Mouse (Mus musculus) cerebral cortex, adult 2 months (tissue): ENCODE data around the gene Larp7.

Source experiments
- WGBS: fragments of 180-500 bp; shearing (Covaris S2); methylation state at CpG from one replicate; pipeline ENCODE4 v1.1.7; 2018; 5-methylcytosine and 5-hydroxymethylcytosine counted together

Larp7 gene

DNA sequence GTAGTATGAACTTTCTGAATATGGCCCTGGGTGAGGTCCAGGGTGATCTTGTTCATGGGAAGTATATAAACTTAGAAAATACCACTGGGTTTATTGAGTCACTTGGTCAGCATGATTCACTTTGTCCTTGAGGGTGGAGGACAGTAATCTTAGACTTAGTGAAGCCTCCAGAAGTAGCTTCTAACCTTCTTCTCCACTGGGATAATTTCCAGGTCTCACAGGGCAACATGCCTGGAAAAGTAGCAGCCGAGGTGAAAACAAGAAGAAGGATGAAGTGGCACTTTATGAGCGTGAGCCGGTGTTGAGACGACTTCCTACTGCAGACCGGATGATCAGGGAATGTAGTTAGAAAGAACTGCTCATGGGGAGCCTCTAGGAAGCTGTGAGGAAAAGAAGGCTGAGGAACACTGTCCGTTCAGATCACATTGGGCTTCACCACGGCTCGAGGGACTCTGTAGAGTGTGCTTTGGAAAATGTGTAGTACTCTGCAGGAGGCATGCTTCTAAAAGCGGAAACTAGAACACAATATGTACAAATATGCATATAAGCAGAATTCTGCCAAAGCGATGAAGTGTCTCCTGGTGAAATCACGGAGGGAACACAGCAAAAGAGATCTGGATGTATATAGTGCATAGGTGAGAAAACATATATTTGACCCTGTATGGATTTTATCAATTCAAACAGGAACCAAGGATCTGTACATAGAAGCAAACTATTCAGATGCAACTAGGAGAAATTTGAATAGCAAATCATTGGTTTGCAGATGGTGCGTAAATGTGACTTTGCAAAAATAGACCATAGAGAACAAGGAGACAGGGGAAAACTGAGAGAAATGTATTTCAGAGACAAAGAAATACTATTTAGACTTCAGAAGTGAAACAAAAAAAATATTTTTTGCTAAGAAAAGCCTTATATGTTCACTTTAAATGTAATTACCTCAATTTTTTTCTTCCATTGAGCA is 41.1 kb downstream of the Larp7 start:
- WGBS = 42% methylated on average over 12 of the region's 12 CpGs

DNA sequence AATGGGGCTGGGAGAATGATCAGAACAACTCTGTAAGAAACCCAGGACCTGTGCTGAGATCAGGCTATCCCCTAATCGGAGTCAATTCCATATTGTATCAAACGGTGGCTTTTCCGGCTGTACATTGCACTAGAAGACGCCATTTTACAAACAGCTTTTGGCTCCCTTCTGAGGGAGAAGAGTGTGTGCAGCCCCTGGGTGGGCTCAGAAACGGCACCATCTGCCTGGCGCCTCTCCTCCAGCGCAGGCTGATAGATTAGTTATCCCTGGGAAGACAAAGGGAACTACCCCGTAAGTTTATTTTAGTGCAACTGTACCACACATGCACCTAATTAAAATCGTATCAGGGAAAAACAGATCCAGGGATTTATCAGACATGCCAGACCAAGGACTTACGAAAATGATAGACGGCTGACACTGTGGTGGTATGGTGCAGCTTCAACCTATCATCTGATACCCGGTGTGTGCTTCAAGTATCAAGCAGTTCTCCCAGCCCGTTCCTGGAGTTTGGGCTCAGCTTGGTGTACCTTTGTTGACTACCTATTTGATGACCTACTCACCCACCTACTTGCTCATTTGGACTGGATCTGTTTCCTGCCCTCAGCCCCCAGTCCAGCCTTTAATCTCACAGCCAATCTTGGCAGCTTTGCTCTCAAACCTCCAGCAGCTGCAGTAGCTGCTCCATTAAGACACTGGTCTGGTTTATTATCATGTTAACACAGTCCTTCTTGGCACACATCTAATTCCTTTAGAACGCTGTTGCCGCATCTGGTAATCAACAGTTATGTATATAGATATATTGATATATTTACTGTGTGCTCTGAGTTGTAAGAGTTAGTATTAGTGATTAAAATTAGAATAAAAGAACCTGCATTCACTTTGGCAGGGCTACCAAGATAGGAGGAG is 45.0 kb downstream of the Larp7 start:
- 60% methylated on average over 15 of the region's 15 CpGs for WGBS

DNA sequence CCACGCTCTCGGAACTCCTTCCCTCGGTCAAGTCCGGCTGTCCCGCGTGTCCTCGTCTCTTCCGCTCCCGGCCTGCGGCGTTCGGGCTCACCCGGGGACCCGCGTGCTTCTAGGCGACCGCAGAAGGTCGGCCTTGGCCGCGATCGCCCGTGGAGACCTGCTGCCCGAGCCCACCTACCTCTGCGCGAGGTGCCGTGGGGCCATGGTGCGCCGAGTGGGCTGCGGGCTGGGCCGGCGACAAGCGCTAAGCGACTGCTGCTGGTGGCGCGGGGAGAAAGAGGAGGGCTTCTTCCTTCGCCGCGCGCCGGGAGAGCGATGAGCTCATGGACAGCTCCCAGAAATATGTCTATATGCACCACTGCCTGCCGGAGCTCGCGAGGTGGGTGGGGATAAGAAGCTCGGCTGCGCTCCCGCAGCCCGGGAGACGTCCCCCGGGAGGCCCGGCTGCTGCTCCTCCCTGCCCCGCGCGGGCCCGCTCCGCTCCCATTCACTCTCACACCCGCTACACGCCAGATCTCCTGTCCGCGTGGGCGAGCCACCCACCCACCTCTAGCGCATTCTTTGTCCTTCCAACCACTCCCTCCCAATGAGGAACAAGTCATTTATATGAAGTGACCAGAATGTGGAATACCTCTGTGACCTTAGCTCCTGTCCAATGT is 54.3 kb downstream of the Larp7 start, which contains the start of gene Ank2:
TSS of gene Ank2 (minus strand) at position 609 of the 659 bp plus-strand sequence.
- under 1% methylated on average over 59 of the region's 62 CpGs for WGBS

DNA sequence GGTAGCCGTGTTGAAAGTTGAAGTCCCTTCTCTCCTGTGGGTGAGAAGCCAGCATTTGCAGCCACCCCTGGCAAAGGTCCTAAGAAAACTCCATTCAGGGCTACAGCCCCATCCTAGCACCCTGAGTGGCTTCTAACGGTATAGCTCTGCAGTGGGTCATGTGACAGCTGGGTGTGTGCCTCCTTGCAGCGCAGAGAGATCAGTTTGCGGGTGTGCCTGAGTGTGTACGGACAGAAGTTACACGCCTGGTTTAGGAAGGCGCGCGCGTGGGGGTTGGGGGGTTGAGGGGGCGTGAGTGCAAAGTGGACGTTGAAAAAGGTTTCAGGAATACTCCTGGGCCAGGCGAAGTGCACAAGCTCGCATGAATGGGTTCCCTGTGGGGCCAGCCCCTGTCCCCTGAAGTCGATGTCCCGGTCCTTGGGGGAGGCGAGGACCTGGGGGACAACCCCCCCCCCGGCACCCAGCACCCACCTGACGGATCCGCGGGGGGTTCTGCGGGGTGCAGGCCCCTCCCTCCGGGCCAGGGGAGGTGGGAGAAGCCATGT is 54.9 kb downstream of the Larp7 start:
- WGBS = under 1% methylated on average over 23 of the region's 23 CpGs

DNA sequence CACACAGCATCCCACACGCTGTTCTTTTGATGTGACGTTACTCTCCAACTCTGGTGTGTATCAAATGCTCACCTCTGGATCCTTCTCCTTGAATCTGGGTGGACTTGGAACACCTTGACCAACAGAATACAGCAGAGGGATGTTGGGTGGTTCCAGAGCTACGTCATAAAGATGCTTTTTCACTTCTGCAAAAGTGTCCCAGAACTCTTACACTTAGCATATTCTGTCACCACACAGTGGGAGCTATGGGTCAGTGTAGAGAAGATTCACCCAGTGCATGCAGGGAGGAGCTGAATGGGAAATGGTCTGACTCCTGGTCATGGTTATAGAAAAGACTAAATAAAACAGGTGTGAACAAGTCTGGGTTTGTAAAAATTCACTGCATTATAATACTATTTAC is 60.5 kb downstream of the Larp7 start:
- WGBS = 85% methylated on average over 3 of the region's 3 CpGs

DNA sequence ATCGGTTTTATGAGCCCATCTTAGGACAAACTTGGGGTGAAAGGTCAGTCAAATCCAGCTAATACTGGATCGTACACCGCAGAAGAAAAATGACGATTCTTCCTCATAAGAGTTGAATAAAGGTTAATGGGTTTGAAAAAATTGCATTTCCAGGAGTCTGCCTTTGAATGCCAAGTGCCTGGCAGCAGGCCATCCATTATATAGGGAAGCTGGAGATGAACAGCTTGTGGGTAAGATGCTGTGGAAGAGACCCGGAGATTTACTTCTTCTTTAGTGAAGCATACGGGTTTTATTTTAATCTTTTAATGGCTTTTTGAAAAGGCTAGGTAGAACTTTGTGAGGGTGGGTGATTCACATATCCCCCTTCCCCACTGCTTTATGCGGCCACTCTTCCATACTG is 65.8 kb downstream of the Larp7 start:
- WGBS = 51% methylated on average over 7 of the region's 7 CpGs
